Mouse (Mus musculus) liver, embryonic 13.5 days (tissue): ENCODE data around the gene Cemip. TPM values are rescaled to one million over a fixed set of nuclear protein-coding genes. Genes with fewer than 3 reads are reported as not detected.

Source experiments
- ATAC-seq: fragments of 200-750 bp; cut with Nextera tagmentation; 2 replicates; pipeline ENCODE4 v1.8.0; 2017; ENCODE audit warnings: low read depth, mild to moderate bottlenecking, moderate number of reproducible peaks, moderate library complexity
- DNase-seq: peaks from one replicate; pipeline ENCODE4 v3.0.0; 2022
- H3K27ac ChIP-seq: fragments of 300-500 bp; sonication (generic); 2 replicates; pipeline ENCODE4 v1.5.1; 2015; ENCODE audit warnings: moderate library complexity, mild to moderate bottlenecking, inconsistent platforms
- H3K27me3 ChIP-seq: fragments of 300-500 bp; sonication (generic); 2 replicates; pipeline ENCODE4 v1.6.1; 2015; ENCODE audit warnings: mild to moderate bottlenecking, inconsistent platforms
- H3K36me3 ChIP-seq: fragments of 300-500 bp; sonication (generic); 2 replicates; pipeline ENCODE4 v1.6.1; 2015; ENCODE audit warnings: mild to moderate bottlenecking, inconsistent platforms
- H3K4me1 ChIP-seq: fragments of 300-500 bp; sonication (generic); replicated peaks from 2 replicates; pipeline ENCODE4 v1.6.1; 2015; ENCODE audit warnings: inconsistent platforms
- H3K4me2 ChIP-seq: fragments of 300-500 bp; sonication (generic); 2 replicates; pipeline ENCODE4 v1.6.1; 2015; ENCODE audit warnings: inconsistent platforms, mild to moderate bottlenecking, moderate library complexity
- H3K4me3 ChIP-seq: fragments of 300-500 bp; sonication (generic); replicated peaks from 2 replicates; pipeline ENCODE4 v1.5.1; 2015; ENCODE audit warnings: mild to moderate bottlenecking, inconsistent platforms
- H3K9ac ChIP-seq: fragments of 300-500 bp; sonication (generic); 2 replicates; pipeline ENCODE4 v1.6.1; 2015; ENCODE audit warnings: mild to moderate bottlenecking, inconsistent platforms
- H3K9me3 ChIP-seq: fragments of 300-500 bp; sonication (generic); replicated peaks from 2 replicates; pipeline ENCODE4 v1.6.1; 2016; ENCODE audit warnings: inconsistent platforms
- WGBS: fragments of 180-500 bp; shearing (Covaris S2); methylation state at CpG from one replicate; pipeline ENCODE4 v1.1.7; 2015; ENCODE audit not compliant: insufficient replicate concordance; 5-methylcytosine and 5-hydroxymethylcytosine counted together
- polyA plus RNA-seq: library from polyadenylated mRNA; unstranded; fragments of >200 nt; fragmentation: Nextera tagmentation; extraction: Ambion mirVana; gene quantifications from 2 replicates; pipeline ENCODE4 v1.2.1, GENCODE M21; 2015

Cemip gene
- polyA plus RNA-seq, 1 experiment from 2014 or later = 0.02 TPM

- no peaks in the 10 kb centered on the region for H3K4me1 ChIP-seq
- H3K4me2 ChIP-seq = no peak overlapping the region
- no peak overlapping the region for H3K9ac ChIP-seq
- H3K36me3 ChIP-seq = no peaks in the 10 kb centered on the region
- ATAC-seq (no peak), DNase-seq (no peak)
- no peak overlapping the region for H3K27ac ChIP-seq
- WGBS = 61% methylated on average over 4 of the region's 4 CpGs
- H3K27me3 ChIP-seq = no peaks in the 10 kb centered on the region
- H3K4me3 ChIP-seq = no peak overlapping the region
- no peaks in the 10 kb centered on the region for H3K9me3 ChIP-seq
Measured at GRCm38 (mm10) chr7:84026090-84026489, 60.2 kb downstream of the Cemip start.

GRCm38 (mm10) chr7:84023466-84023865 is 62.8 kb downstream of the Cemip start:
- Histone ChIP-seq H3K4me1 (no peaks in the 10 kb centered on the region), H3K4me3 (no peak overlapping the region), H3K36me3 (no peaks in the 10 kb centered on the region), H3K27ac (no peak overlapping the region), H3K9ac (no peak overlapping the region), H3K27me3 (no peaks in the 10 kb centered on the region), H3K4me2 (no peak overlapping the region), H3K9me3 (no peaks in the 10 kb centered on the region)
- ATAC-seq = no peak
- WGBS = 55% methylated on average over 6 of the region's 6 CpGs
- no peak for DNase-seq

- no peak overlapping the region for H3K4me3 ChIP-seq
- no peak overlapping the region for H3K27ac ChIP-seq
- H3K9ac ChIP-seq = no peak overlapping the region
- no peak for ATAC-seq
- no peak for DNase-seq
- 49% methylated on average over 3 of the region's 3 CpGs for WGBS
- no peaks in the 10 kb centered on the region for H3K9me3 ChIP-seq
- no peak overlapping the region for H3K4me2 ChIP-seq
- no peaks in the 10 kb centered on the region for H3K4me1 ChIP-seq
- no peaks in the 10 kb centered on the region for H3K36me3 ChIP-seq
- no peaks in the 10 kb centered on the region for H3K27me3 ChIP-seq
Measured at GRCm38 (mm10) chr7:84022462-84022861, 63.8 kb downstream of the Cemip start.

- H3K9me3 ChIP-seq = no peaks in the 10 kb centered on the region
- H3K4me1 ChIP-seq = no peaks in the 10 kb centered on the region
- no peak overlapping the region for H3K9ac ChIP-seq
- H3K27me3 ChIP-seq = no peaks in the 10 kb centered on the region
- ATAC-seq = no peak
- no peak for DNase-seq
- H3K4me2 ChIP-seq = no peak overlapping the region
- no peak overlapping the region for H3K4me3 ChIP-seq
- no peak overlapping the region for H3K27ac ChIP-seq
- H3K36me3 ChIP-seq = no peaks in the 10 kb centered on the region
Measured at GRCm38 (mm10) chr7:84019381-84019780, 66.9 kb downstream of the Cemip start.

GRCm38 (mm10) chr7:84018291-84019266 is 67.7 kb downstream of the Cemip start:
- no peak overlapping the region for H3K4me2 ChIP-seq
- 45% methylated on average over 5 of the region's 5 CpGs for WGBS
- no peak for ATAC-seq
- H3K9me3 ChIP-seq = no peaks in the 10 kb centered on the region
- no peak for DNase-seq
- H3K9ac ChIP-seq = no peak overlapping the region
- H3K27ac ChIP-seq = no peak overlapping the region
- no peaks in the 10 kb centered on the region for H3K27me3 ChIP-seq
- no peaks in the 10 kb centered on the region for H3K36me3 ChIP-seq
- H3K4me3 ChIP-seq = no peak overlapping the region
- H3K4me1 ChIP-seq = no peaks in the 10 kb centered on the region

- Histone ChIP-seq H3K27ac (no peak overlapping the region), H3K9ac (no peak overlapping the region), H3K4me2 (no peak overlapping the region), H3K9me3 (no peaks in the 10 kb centered on the region), H3K27me3 (no peaks in the 10 kb centered on the region), H3K36me3 (no peaks in the 10 kb centered on the region), H3K4me1 (no peaks in the 10 kb centered on the region), H3K4me3 (no peak overlapping the region)
- WGBS = 53% methylated on average over 1 of the region's 1 CpGs
- DNase-seq (no peak), ATAC-seq (no peak)
Measured at GRCm38 (mm10) chr7:84015050-84015449, 71.3 kb downstream of the Cemip start.

GRCm38 (mm10) chr7:84013656-84014055 is 72.6 kb downstream of the Cemip start:
- ATAC-seq = no peak
- Histone ChIP-seq H3K27ac (no peak overlapping the region), H3K4me1 (no peaks in the 10 kb centered on the region), H3K36me3 (no peaks in the 10 kb centered on the region), H3K27me3 (no peaks in the 10 kb centered on the region), H3K9me3 (no peaks in the 10 kb centered on the region), H3K4me3 (no peak overlapping the region), H3K9ac (no peak overlapping the region), H3K4me2 (no peak overlapping the region)
- WGBS = 61% methylated on average over 4 of the region's 4 CpGs
- DNase-seq = no peak

GRCm38 (mm10) chr7:84004357-84004756 is 81.9 kb downstream of the Cemip start:
- 52% methylated on average over 6 of the region's 6 CpGs for WGBS
- ATAC-seq = no peak
- H3K4me1 ChIP-seq = peaks cover 15% of the 10 kb centered on the region

GRCm38 (mm10) chr7:84001516-84001915 is 84.8 kb downstream of the Cemip start:
- H3K9ac ChIP-seq = no peak overlapping the region
- ATAC-seq (no peak), DNase-seq (no peak)
- H3K36me3 ChIP-seq = no peaks in the 10 kb centered on the region
- H3K9me3 ChIP-seq = no peaks in the 10 kb centered on the region
- WGBS = 80% methylated on average over 3 of the region's 3 CpGs
- H3K4me3 ChIP-seq = no peak overlapping the region
- no peaks in the 10 kb centered on the region for H3K27me3 ChIP-seq
- no peak overlapping the region for H3K27ac ChIP-seq
- no peak overlapping the region for H3K4me2 ChIP-seq
- peaks cover 21% of the 10 kb centered on the region for H3K4me1 ChIP-seq

More at GRCm38 (mm10) chr7:84004357-84004756, 81.9 kb downstream of the Cemip start:
- H3K4me3 ChIP-seq = no peak overlapping the region
- H3K9ac ChIP-seq = no peak overlapping the region
- no peaks in the 10 kb centered on the region for H3K27me3 ChIP-seq
- H3K27ac ChIP-seq = no peak overlapping the region
- H3K36me3 ChIP-seq = no peaks in the 10 kb centered on the region
- no peak for DNase-seq
- no peak overlapping the region for H3K4me2 ChIP-seq
- H3K9me3 ChIP-seq = no peaks in the 10 kb centered on the region

GRCm38 (mm10) chr7:84000671-84001070 is 85.6 kb downstream of the Cemip start:
- Histone ChIP-seq H3K4me1 (peaks cover 21% of the 10 kb centered on the region), H3K4me3 (no peak overlapping the region), H3K27me3 (no peaks in the 10 kb centered on the region), H3K27ac (no peak overlapping the region), H3K9me3 (no peaks in the 10 kb centered on the region), H3K4me2 (no peak overlapping the region), H3K36me3 (no peaks in the 10 kb centered on the region), H3K9ac (no peak overlapping the region)
- 47% methylated on average over 2 of the region's 2 CpGs for WGBS
- ATAC-seq = peak; percentile 43; the same call in 1 of the 2 replicates
- DNase-seq = no peak

- 26% methylated on average over 1 of the region's 1 CpGs for WGBS
- Histone ChIP-seq H3K27ac (no peak overlapping the region), H3K27me3 (no peaks in the 10 kb centered on the region), H3K4me2 (no peak overlapping the region), H3K4me1 (peaks cover 21% of the 10 kb centered on the region), H3K36me3 (no peaks in the 10 kb centered on the region), H3K9me3 (no peaks in the 10 kb centered on the region), H3K9ac (no peak overlapping the region), H3K4me3 (no peak overlapping the region)
- ATAC-seq (peak; percentile 87), DNase-seq (no peak)
Measured at GRCm38 (mm10) chr7:83999647-84000046, 86.7 kb downstream of the Cemip start.

GRCm38 (mm10) chr7:83994348-83994747 is 92.0 kb downstream of the Cemip start:
- WGBS = 63% methylated on average over 1 of the region's 1 CpGs
- Histone ChIP-seq H3K4me2 (no peak overlapping the region), H3K9me3 (no peaks in the 10 kb centered on the region), H3K36me3 (no peaks in the 10 kb centered on the region), H3K9ac (no peak overlapping the region), H3K27me3 (no peaks in the 10 kb centered on the region), H3K4me1 (peaks cover 6% of the 10 kb centered on the region; the same call in 1 of the 2 replicates), H3K27ac (no peak overlapping the region), H3K4me3 (no peak overlapping the region)
- DNase-seq = no peak
- ATAC-seq = no peak
